ENCODE assay signal across 8 mouse cellular contexts in genomic region chr12:118481347-118481746, GRCm38 (mm10).
"Had no signal": no experiment of that assay in that cellular context is flagged by ENCODE, and none has a peak within 500 bp of the region (broad histone marks: within the 10 kb centered on the region; RNA-seq: fewer than 3 reads in every experiment).

No protein-coding gene starts in this region.

- H3K4me2 ChIP-seq: limb, embryonic 15.5 days; liver, embryonic 13.5 days; midbrain, embryonic 12.5 days had no signal

- ATAC-seq: liver, postnatal 0 days had no signal

- H3K4me3 ChIP-seq: limb, embryonic 15.5 days; liver, embryonic 13.5 days; midbrain, embryonic 12.5 days had no signal

- H3K36me3 ChIP-seq: limb, embryonic 15.5 days; liver, embryonic 13.5 days; midbrain, embryonic 12.5 days had no signal

- H3K9ac ChIP-seq: limb, embryonic 15.5 days; liver, embryonic 13.5 days; liver, postnatal 0 days; midbrain, embryonic 12.5 days had no signal

- H3K9me3 ChIP-seq: limb, embryonic 15.5 days; liver, embryonic 13.5 days; midbrain, embryonic 12.5 days had no signal

- H3K4me1 ChIP-seq: limb, embryonic 15.5 days; liver, embryonic 13.5 days; midbrain, embryonic 12.5 days had no signal

- H3K27me3 ChIP-seq: limb, embryonic 15.5 days; liver, embryonic 13.5 days; midbrain, embryonic 12.5 days had no signal

- H3K27ac ChIP-seq: limb, embryonic 15.5 days; liver, embryonic 13.5 days; midbrain, embryonic 12.5 days had no signal

- DNase-seq: kidney, postnatal 25 days; liver, embryonic 13.5 days; liver, postnatal 0 days; lung, postnatal 36 days; right cerebral cortex, postnatal 14 days; thymus, postnatal 4 days had no signal
